Mouse (Mus musculus) G1E (cell line): ENCODE measurements around the gene Aup1.

Experiments
- CTCF ChIP-seq: IDR thresholded peaks from 2 replicates; pipeline ENCODE4 v1.5.1; 2012; ENCODE audit warnings: low read depth, low read length, inconsistent platforms, mixed read lengths
- GATA1 ChIP-seq: IDR thresholded peaks from 2 replicates; pipeline ENCODE4 v1.6.1; 2012; ENCODE audit warnings: borderline replicate concordance, low read length, inconsistent platforms, mixed read lengths
- GATA2 ChIP-seq: IDR thresholded peaks from 2 replicates; pipeline ENCODE4 v1.6.1; 2012; ENCODE audit warnings: low read depth, low read length, inconsistent platforms, borderline replicate concordance
- POLR2AphosphoS5 ChIP-seq: IDR thresholded peaks from 2 replicates; pipeline ENCODE4 v1.6.1; 2012; ENCODE audit warnings: low read depth, low read length, inconsistent platforms; ENCODE audit not compliant: insufficient replicate concordance

GRCm38 (mm10) chr6:83024421-83024820, 29.9 kb upstream of the Aup1 start:
- TF ChIP-seq CTCF: no peak
- no peak for TF ChIP-seq POLR2AphosphoS5
- TF ChIP-seq GATA1: no peak
- no peak for TF ChIP-seq GATA2
